Mouse (Mus musculus) ovary, adult 18-20 months (tissue): ENCODE measurements around the gene Nabp2.

Experiments
- DNase-seq: peaks from one replicate; pipeline ENCODE4 v3.0.0; 2022; ENCODE audit warnings: low spot score, mixed read lengths

Nabp2 gene

GRCm38 (mm10) chr10:128429052-128429451 is 17.8 kb upstream of the Nabp2 start:
- DNase-seq, result no peak

- DNase-seq, result no peak
These were observed 14.0 kb upstream of the Nabp2 start for GRCm38 (mm10) chr10:128425260-128425659.

GRCm38 (mm10) chr10:128424604-128425003 is 13.3 kb upstream of the Nabp2 start:
- DNase-seq, result no peak

GRCm38 (mm10) chr10:128422426-128422825 is 11.1 kb upstream of the Nabp2 start:
- no peak for DNase-seq

- DNase-seq, result no peak
These were observed 3.6 kb upstream of the Nabp2 start for GRCm38 (mm10) chr10:128414848-128415247.

- no peak for DNase-seq
These were observed 1.8 kb upstream of the Nabp2 start for GRCm38 (mm10) chr10:128413076-128413475.

GRCm38 (mm10) chr10:128412558-128412957 is 1.3 kb upstream of the Nabp2 start:
- DNase-seq, result no peak

GRCm38 (mm10) chr10:128412055-128412381 is 726 bp upstream of the Nabp2 start:
- DNase-seq, result no peak

- no peak for DNase-seq
These were observed 789 bp downstream of the Nabp2 start for GRCm38 (mm10) chr10:128410560-128410845.

GRCm38 (mm10) chr10:128409692-128410559 is 1.4 kb downstream of the Nabp2 start:
- peak; percentile 96 for DNase-seq

- peak; percentile 14 for DNase-seq
These were observed 2.4 kb downstream of the Nabp2 start for GRCm38 (mm10) chr10:128408591-128409535.

- no peak for DNase-seq
These were observed 7.4 kb downstream of the Nabp2 start for GRCm38 (mm10) chr10:128403931-128404330.

GRCm38 (mm10) chr10:128401638-128402037 is 9.7 kb downstream of the Nabp2 start:
- no peak for DNase-seq

GRCm38 (mm10) chr10:128401056-128401455 is 10.2 kb downstream of the Nabp2 start, which contains the start of gene Slc39a5:
Slc39a5 (minus strand) TSS chr10:128401229.
- no peak for DNase-seq

GRCm38 (mm10) chr10:128400338-128400737 is 11.0 kb downstream of the Nabp2 start:
- no peak for DNase-seq

GRCm38 (mm10) chr10:128397466-128397865 is 13.8 kb downstream of the Nabp2 start:
- DNase-seq, result no peak

GRCm38 (mm10) chr10:128396716-128397264 is 14.5 kb downstream of the Nabp2 start:
- DNase-seq, result no peak

GRCm38 (mm10) chr10:128396017-128396673 is 15.1 kb downstream of the Nabp2 start:
- DNase-seq, result no peak

GRCm38 (mm10) chr10:128391850-128392249 is 19.4 kb downstream of the Nabp2 start:
- no peak for DNase-seq

GRCm38 (mm10) chr10:128390366-128390765 is 20.9 kb downstream of the Nabp2 start:
- peak; percentile 60 for DNase-seq

GRCm38 (mm10) chr10:128389570-128389969 is 21.7 kb downstream of the Nabp2 start:
- DNase-seq, result peak; percentile 73

- DNase-seq, result peak; percentile 6
These were observed 22.4 kb downstream of the Nabp2 start for GRCm38 (mm10) chr10:128388941-128389340.
